Mouse (Mus musculus) mesoderm, embryonic 11.5 days (tissue): ENCODE data around the gene Vmn2r73.

Experiments used
- DNase-seq: peaks from one replicate; pipeline ENCODE4 v3.0.0-alpha.2; 2012; ENCODE audit warnings: low read depth, low spot score

Gene Vmn2r73

GRCm38 (mm10) chr7:85876166-85876565 is at the start of gene Vmn2r73:
Gene Vmn2r73, minus strand, starts transcription at chr7:85876266.
- DNase-seq = no peak

- DNase-seq = peak; percentile 17
These were observed 35.7 kb downstream of the Vmn2r73 start for GRCm38 (mm10) chr7:85840090-85840948.

- DNase-seq = peak; percentile 30
These were observed 58.0 kb downstream of the Vmn2r73 start for GRCm38 (mm10) chr7:85818092-85818491.
